Mouse (Mus musculus): ENCODE data around the gene Zfp575. TPM values are rescaled to one million over a fixed set of nuclear protein-coding genes. Genes with fewer than 3 reads are reported as not detected.

Gene Zfp575
- polyA plus RNA-seq, 1 experiment from 2014 or later: 5.9 TPM

GRCm38 (mm10) chr7:24584876-24585275, 2.6 kb downstream of the Zfp575 start:
- H3K4me3 ChIP-seq: no peak overlapping the region
- H3K9ac ChIP-seq: no peak overlapping the region
- H3K4me2 ChIP-seq (replicated peaks): no peak overlapping the region
- no peak overlapping the region for H3K27ac ChIP-seq
- WGBS: 87% methylated on average over 6 of the region's 6 CpGs
- H3K27me3 ChIP-seq: peaks cover 29% of the 10 kb centered on the region
- H3K36me3 ChIP-seq: no peaks in the 10 kb centered on the region
- 0 out of 2 replicates have a peak, but pooled peaks cover 4% of the 10 kb centered on the region for H3K9me3 ChIP-seq
- H3K4me1 ChIP-seq: no peaks in the 10 kb centered on the region
- no peak for ATAC-seq (ENCODE audit: insufficient number of reproducible peaks, insufficient read depth, low FRiP score, low TSS enrichment)

GRCm38 (mm10) chr7:24577811-24578210, 9.6 kb downstream of the Zfp575 start:
- H3K36me3 ChIP-seq: peaks cover 10% of the 10 kb centered on the region
- no peak overlapping the region for H3K4me3 ChIP-seq
- no peak overlapping the region for H3K27ac ChIP-seq
- H3K4me1 ChIP-seq: no peaks in the 10 kb centered on the region
- no peak overlapping the region for H3K4me2 ChIP-seq (replicated peaks)
- no peak overlapping the region for H3K9ac ChIP-seq
- no peak for ATAC-seq (ENCODE audit: insufficient number of reproducible peaks, insufficient read depth, low FRiP score, low TSS enrichment)
- 90% methylated on average over 10 of the region's 10 CpGs for WGBS
- no peaks in the 10 kb centered on the region for H3K9me3 ChIP-seq
- H3K27me3 ChIP-seq: no peaks in the 10 kb centered on the region

DNA sequence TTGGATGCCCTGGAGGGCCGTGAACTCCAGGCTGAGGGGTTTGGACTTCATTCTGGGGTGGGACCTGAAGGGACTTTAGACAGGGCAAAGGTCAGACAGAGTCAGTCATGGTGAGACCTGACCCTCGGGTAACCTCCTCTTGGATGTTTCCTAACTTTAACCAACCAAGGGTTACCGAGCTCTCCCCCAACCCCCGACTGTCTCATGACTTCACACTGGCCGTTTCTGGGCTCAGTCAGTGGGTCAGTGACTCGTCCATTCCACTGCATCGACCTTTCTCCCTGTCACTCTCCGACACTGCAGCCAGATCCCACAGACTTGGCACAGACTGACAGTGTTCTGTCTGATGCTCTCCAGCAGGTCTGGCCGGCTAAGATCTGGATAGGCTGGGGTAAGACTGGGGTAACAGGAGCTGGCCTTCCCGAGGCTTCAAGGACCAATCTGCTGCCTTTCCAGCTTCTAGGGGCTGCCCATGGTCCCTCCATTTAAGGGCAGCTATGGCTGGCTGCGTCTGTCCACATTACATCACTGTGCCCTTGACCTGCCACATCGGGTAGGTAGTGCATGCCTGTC, 13.1 kb downstream of the Zfp575 start:
- H3K27ac ChIP-seq: no peak overlapping the region
- 48% methylated on average over 12 of the region's 12 CpGs for WGBS
- ATAC-seq (ENCODE audit: insufficient number of reproducible peaks, insufficient read depth, low FRiP score, low TSS enrichment): no peak
- H3K9ac ChIP-seq: no peak overlapping the region
- peaks cover 42% of the 10 kb centered on the region for H3K36me3 ChIP-seq
- H3K4me2 ChIP-seq (replicated peaks): no peak overlapping the region
- no peaks in the 10 kb centered on the region for H3K4me1 ChIP-seq
- no peaks in the 10 kb centered on the region for H3K9me3 ChIP-seq
- no peaks in the 10 kb centered on the region for H3K27me3 ChIP-seq
- no peak overlapping the region for H3K4me3 ChIP-seq

- WGBS: 55% methylated on average over 5 of the region's 5 CpGs
- Histone ChIP-seq H3K36me3 (peaks cover 56% of the 10 kb centered on the region), H3K4me1 (no peaks in the 10 kb centered on the region), H3K4me2 (replicated peaks) (no peak overlapping the region), H3K9me3 (no peaks in the 10 kb centered on the region), H3K9ac (no peak overlapping the region), H3K27me3 (no peaks in the 10 kb centered on the region), H3K27ac (no peak overlapping the region), H3K4me3 (no peak overlapping the region)
- no peak for ATAC-seq (ENCODE audit: insufficient number of reproducible peaks, insufficient read depth, low FRiP score, low TSS enrichment)
These were observed 15.0 kb downstream of the Zfp575 start for GRCm38 (mm10) chr7:24572455-24572854.

DNA sequence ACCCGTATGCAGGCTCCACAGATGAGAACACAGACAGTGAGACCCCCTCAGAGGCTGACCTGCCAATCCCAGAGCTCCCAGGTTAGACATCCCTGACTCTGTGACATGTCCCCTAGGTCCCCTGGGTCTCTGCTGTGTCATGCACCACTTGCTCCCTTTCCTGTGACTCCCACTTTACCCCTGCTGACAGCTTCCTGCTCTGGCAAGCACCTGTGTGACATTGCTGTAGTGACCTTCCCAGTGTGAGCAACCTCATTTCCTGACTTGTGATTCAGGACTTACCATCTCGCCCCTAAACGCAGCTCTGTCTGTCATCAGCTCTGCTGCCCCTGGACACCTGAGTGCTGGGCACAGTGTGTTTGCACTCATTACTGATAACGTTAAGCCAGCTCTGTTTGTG, 16.4 kb downstream of the Zfp575 start:
- Histone ChIP-seq H3K9ac (no peak overlapping the region), H3K27me3 (no peaks in the 10 kb centered on the region), H3K36me3 (peaks cover 70% of the 10 kb centered on the region), H3K4me2 (replicated peaks) (no peak overlapping the region), H3K4me3 (no peak overlapping the region), H3K9me3 (no peaks in the 10 kb centered on the region), H3K4me1 (no peaks in the 10 kb centered on the region), H3K27ac (no peak overlapping the region)
- ATAC-seq (ENCODE audit: insufficient number of reproducible peaks, insufficient read depth, low FRiP score, low TSS enrichment): no peak
- 81% methylated on average over 4 of the region's 4 CpGs for WGBS

DNA sequence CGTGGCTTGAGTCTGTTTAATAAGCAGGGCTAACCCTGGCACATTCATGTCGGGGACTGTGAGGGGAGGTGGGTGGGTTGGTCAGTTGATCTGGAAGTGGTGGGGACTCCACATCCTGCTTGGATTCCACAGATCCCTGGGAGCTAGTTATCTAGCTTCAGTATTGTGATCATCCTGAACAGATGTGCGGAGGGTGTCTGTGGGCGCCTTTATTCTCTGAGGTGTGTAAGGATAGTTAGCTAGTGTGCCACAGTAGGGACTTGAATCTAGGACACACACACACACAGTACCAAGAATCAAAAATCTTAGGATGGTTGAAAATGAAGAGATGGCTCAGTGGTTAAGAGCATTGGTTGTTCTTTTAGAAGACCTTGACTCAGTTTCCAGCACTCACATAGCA, 18.9 kb downstream of the Zfp575 start:
- no peaks in the 10 kb centered on the region for H3K4me1 ChIP-seq
- WGBS: 90% methylated on average over 4 of the region's 4 CpGs
- H3K36me3 ChIP-seq: peaks cover 75% of the 10 kb centered on the region
- no peaks in the 10 kb centered on the region for H3K27me3 ChIP-seq
- no peak overlapping the region for H3K9ac ChIP-seq
- H3K27ac ChIP-seq: no peak overlapping the region
- no peaks in the 10 kb centered on the region for H3K9me3 ChIP-seq
- no peak overlapping the region for H3K4me3 ChIP-seq
- no peak for ATAC-seq (ENCODE audit: insufficient number of reproducible peaks, insufficient read depth, low FRiP score, low TSS enrichment)
- no peak overlapping the region for H3K4me2 ChIP-seq (replicated peaks)

DNA sequence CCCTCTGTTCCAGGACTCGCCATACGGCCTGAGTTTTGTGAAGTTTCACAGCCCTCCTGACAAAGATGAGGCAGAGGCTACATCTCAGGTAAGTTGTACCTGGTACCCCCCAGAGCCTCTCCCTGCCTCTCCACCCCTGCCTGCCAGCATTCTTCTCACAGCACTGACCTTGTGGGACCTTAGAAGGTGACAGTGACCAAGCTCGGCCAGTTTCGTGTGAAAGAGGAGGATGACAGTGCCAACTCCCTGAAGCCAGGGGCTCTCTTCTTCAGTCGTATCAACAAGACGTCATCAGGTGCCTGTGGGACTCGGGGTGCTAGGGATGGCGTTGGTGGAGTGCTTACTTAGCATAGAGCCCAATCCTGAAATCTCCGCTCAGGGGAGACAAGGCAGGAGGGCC, 21.2 kb downstream of the Zfp575 start:
- no peak overlapping the region for H3K9ac ChIP-seq
- no peaks in the 10 kb centered on the region for H3K27me3 ChIP-seq
- no peak overlapping the region for H3K4me2 ChIP-seq (replicated peaks)
- ATAC-seq (ENCODE audit: insufficient number of reproducible peaks, insufficient read depth, low FRiP score, low TSS enrichment): no peak
- WGBS: 91% methylated on average over 9 of the region's 9 CpGs
- H3K36me3 ChIP-seq: peaks cover 68% of the 10 kb centered on the region
- H3K27ac ChIP-seq: no peak overlapping the region
- H3K4me1 ChIP-seq: no peaks in the 10 kb centered on the region
- H3K9me3 ChIP-seq: no peaks in the 10 kb centered on the region
- H3K4me3 ChIP-seq: no peak overlapping the region

GRCm38 (mm10) chr7:24565627-24566026, 21.8 kb downstream of the Zfp575 start:
- H3K9ac ChIP-seq: no peak overlapping the region
- no peak overlapping the region for H3K27ac ChIP-seq
- WGBS: 92% methylated on average over 11 of the region's 11 CpGs
- H3K4me3 ChIP-seq: no peak overlapping the region
- H3K4me1 ChIP-seq: no peaks in the 10 kb centered on the region
- H3K27me3 ChIP-seq: no peaks in the 10 kb centered on the region
- peaks cover 67% of the 10 kb centered on the region for H3K36me3 ChIP-seq
- ATAC-seq (ENCODE audit: insufficient number of reproducible peaks, insufficient read depth, low FRiP score, low TSS enrichment): no peak
- no peaks in the 10 kb centered on the region for H3K9me3 ChIP-seq
- H3K4me2 ChIP-seq (replicated peaks): no peak overlapping the region

- 65% methylated on average over 6 of the region's 6 CpGs for WGBS
- Histone ChIP-seq H3K27me3 (no peaks in the 10 kb centered on the region), H3K27ac (no peak overlapping the region), H3K36me3 (peaks cover 67% of the 10 kb centered on the region), H3K4me2 (replicated peaks) (no peak overlapping the region), H3K4me3 (no peak overlapping the region), H3K4me1 (no peaks in the 10 kb centered on the region), H3K9ac (no peak overlapping the region), H3K9me3 (no peaks in the 10 kb centered on the region)
- ATAC-seq (ENCODE audit: insufficient number of reproducible peaks, insufficient read depth, low FRiP score, low TSS enrichment): no peak
These were observed 22.7 kb downstream of the Zfp575 start for GRCm38 (mm10) chr7:24564607-24565265.

GRCm38 (mm10) chr7:24563837-24564206, 23.6 kb downstream of the Zfp575 start:
- Histone ChIP-seq H3K9me3 (no peaks in the 10 kb centered on the region), H3K9ac (no peak overlapping the region), H3K4me1 (no peaks in the 10 kb centered on the region), H3K4me3 (no peak overlapping the region), H3K36me3 (peaks cover 73% of the 10 kb centered on the region), H3K4me2 (replicated peaks) (no peak overlapping the region), H3K27me3 (no peaks in the 10 kb centered on the region), H3K27ac (no peak overlapping the region)
- ATAC-seq (ENCODE audit: insufficient number of reproducible peaks, insufficient read depth, low FRiP score, low TSS enrichment): no peak
- 82% methylated on average over 4 of the region's 4 CpGs for WGBS

- ATAC-seq (ENCODE audit: insufficient number of reproducible peaks, insufficient read depth, low FRiP score, low TSS enrichment): no peak
These were observed 24.1 kb downstream of the Zfp575 start for GRCm38 (mm10) chr7:24563191-24563836.

GRCm38 (mm10) chr7:24561450-24561849, 26.0 kb downstream of the Zfp575 start:
- no peak overlapping the region for H3K27ac ChIP-seq
- 90% methylated on average over 4 of the region's 4 CpGs for WGBS
- H3K9me3 ChIP-seq: no peaks in the 10 kb centered on the region
- ATAC-seq (ENCODE audit: insufficient number of reproducible peaks, insufficient read depth, low FRiP score, low TSS enrichment): no peak
- H3K9ac ChIP-seq: no peak overlapping the region
- peaks cover 58% of the 10 kb centered on the region for H3K36me3 ChIP-seq
- no peaks in the 10 kb centered on the region for H3K4me1 ChIP-seq
- H3K4me3 ChIP-seq: no peak overlapping the region
- no peaks in the 10 kb centered on the region for H3K27me3 ChIP-seq
- H3K4me2 ChIP-seq (replicated peaks): no peak overlapping the region

More at GRCm38 (mm10) chr7:24563191-24563836, 24.1 kb downstream of the Zfp575 start:
- H3K27ac ChIP-seq: no peak overlapping the region
- H3K36me3 ChIP-seq: peaks cover 72% of the 10 kb centered on the region
- no peaks in the 10 kb centered on the region for H3K27me3 ChIP-seq
- no peak overlapping the region for H3K4me3 ChIP-seq
- 84% methylated on average over 8 of the region's 8 CpGs for WGBS
- no peak overlapping the region for H3K4me2 ChIP-seq (replicated peaks)
- H3K9ac ChIP-seq: no peak overlapping the region
- H3K4me1 ChIP-seq: no peaks in the 10 kb centered on the region
- H3K9me3 ChIP-seq: no peaks in the 10 kb centered on the region

Measured in embryonic facial prominence, embryonic 12.5 days (tissue).